Comparison of ENCODE assay signal across 7 mouse cellular contexts in genomic region chr4:47473968-47474729, GRCm38 (mm10). TPM values are rescaled to one million over a fixed set of nuclear protein-coding genes. Genes with fewer than 3 reads are reported as not detected.
DNase-seq lines count a peak whose midpoint lies in the region; ATAC-seq lines count a peak whose summit lies in the region.

Alg2 (minus strand) TSS chr4:47474333.
Sec61b (plus strand) TSS chr4:47474658.

- H3K4me2 ChIP-seq in embryonic facial prominence, embryonic 11.5 days (ENCODE audit: low read depth, low read length) = peak within 1 kb of the TSS; percentile 53
- peak within 1 kb of the TSS; percentile 68 for H3K4me2 ChIP-seq in midbrain, embryonic 13.5 days (replicated peaks)

- peak within 1 kb of the TSS; percentile 86 for H3K27ac ChIP-seq in embryonic facial prominence, embryonic 11.5 days (replicated peaks; ENCODE audit: low read depth, low read length)
- peak within 1 kb of the TSS; percentile 94 for H3K27ac ChIP-seq in limb, embryonic 10.5 days
- H3K27ac ChIP-seq in midbrain, embryonic 13.5 days = peak within 1 kb of the TSS; percentile 98

- no peaks in the 10 kb centered on the region for H3K9me3 ChIP-seq in embryonic facial prominence, embryonic 11.5 days (replicated peaks; ENCODE audit: control insufficient read depth, low read length)
- no peaks in the 10 kb centered on the region for H3K9me3 ChIP-seq in limb, embryonic 10.5 days (replicated peaks)
- no peaks in the 10 kb centered on the region; the same call in 1 of the 2 replicates for H3K9me3 ChIP-seq in midbrain, embryonic 13.5 days

- under 1% methylated on average over 58 of the region's 58 CpGs for WGBS in embryonic facial prominence, embryonic 11.5 days
- under 1% methylated on average over 58 of the region's 58 CpGs for WGBS in limb, embryonic 10.5 days
- WGBS in midbrain, embryonic 13.5 days = under 1% methylated on average over 57 of the region's 58 CpGs

- DNase-seq in adrenal gland, postnatal 14 days = peak; percentile 98
- peak; percentile 98 for DNase-seq in embryonic facial prominence, embryonic 11.5 days (ENCODE audit: low spot score)
- peak; percentile 99 for DNase-seq in kidney, adult 11 months
- peak; percentile 93 for DNase-seq in limb, embryonic 10.5 days (ENCODE audit: low spot score)
- peak; percentile 92 for DNase-seq in spleen, adult 12 weeks (ENCODE audit: low spot score)

- peaks cover 13% of the 10 kb centered on the region for H3K36me3 ChIP-seq in embryonic facial prominence, embryonic 11.5 days (replicated peaks; ENCODE audit: control insufficient read depth, insufficient read depth, low read depth, low read length)
- peaks cover 67% of the 10 kb centered on the region for H3K36me3 ChIP-seq in limb, embryonic 10.5 days
- H3K36me3 ChIP-seq in midbrain, embryonic 13.5 days = peaks cover 58% of the 10 kb centered on the region

- ATAC-seq in embryonic facial prominence, embryonic 11.5 days (replicated peaks; ENCODE audit: insufficient number of reproducible peaks, low FRiP score, low TSS enrichment, low read depth) = peak; percentile 96
- peak; percentile 91 for ATAC-seq in granulocyte monocyte progenitor cell, adult 5-6 weeks (replicated peaks; ENCODE audit: poor library complexity, severe bottlenecking)
- ATAC-seq in midbrain, embryonic 13.5 days = peak; percentile 98

- no peaks in the 10 kb centered on the region; the same call in 1 of the 2 replicates for H3K4me1 ChIP-seq in embryonic facial prominence, embryonic 11.5 days (ENCODE audit: control insufficient read depth, insufficient read depth, low read length)
- peaks cover 16% of the 10 kb centered on the region for H3K4me1 ChIP-seq in limb, embryonic 10.5 days
- H3K4me1 ChIP-seq in midbrain, embryonic 13.5 days (replicated peaks) = peaks cover 33% of the 10 kb centered on the region

- H3K4me3 ChIP-seq in embryonic facial prominence, embryonic 11.5 days (ENCODE audit: low read depth, low read length) = peak within 1 kb of the TSS; percentile 72
- peak within 1 kb of the TSS; percentile 89 for H3K4me3 ChIP-seq in limb, embryonic 10.5 days
- peak within 1 kb of the TSS; percentile 79 for H3K4me3 ChIP-seq in midbrain, embryonic 13.5 days (replicated peaks)

- H3K9ac ChIP-seq in embryonic facial prominence, embryonic 11.5 days (replicated peaks; ENCODE audit: low read length) = peak within 1 kb of the TSS; percentile 82
- H3K9ac ChIP-seq in midbrain, embryonic 13.5 days (replicated peaks) = peak within 1 kb of the TSS; percentile 90

- no peaks in the 10 kb centered on the region for H3K27me3 ChIP-seq in embryonic facial prominence, embryonic 11.5 days (ENCODE audit: control insufficient read depth, insufficient read depth, low read length)
- no peaks in the 10 kb centered on the region for H3K27me3 ChIP-seq in limb, embryonic 10.5 days (ENCODE audit: low read depth, poor library complexity, severe bottlenecking)
- no peaks in the 10 kb centered on the region for H3K27me3 ChIP-seq in midbrain, embryonic 13.5 days

RNA-seq across cellular contexts. Expression of gene Alg2, which starts in this region (rescaled TPM):
- total RNA-seq in adrenal gland, postnatal 14 days (2021) = 92.9 and 115 TPM in 2 replicates
- 107 and 111 TPM in 2 replicates for polyA plus RNA-seq in embryonic facial prominence, embryonic 11.5 days (2014; fragmentation: Nextera tagmentation; extraction: Ambion mirVana)
- total RNA-seq in granulocyte monocyte progenitor cell, adult 5-6 weeks (2014; fragmentation: Nextera tagmentation) = 37.3 and 49.6 TPM in 2 replicates
- 18.8 and 21.5 TPM in 2 replicates for total RNA-seq in granulocyte monocyte progenitor cell, adult 5-6 weeks (2017)
- 76.8 and 92.2 TPM in 2 replicates for polyA plus RNA-seq in limb, embryonic 10.5 days (2016; fragmentation: Nextera tagmentation; extraction: Ambion mirVana)
- polyA plus RNA-seq in midbrain, embryonic 13.5 days (2015; fragmentation: Nextera tagmentation; extraction: Ambion mirVana) = 250 and 255 TPM in 2 replicates

RNA-seq across cellular contexts. Expression of gene Sec61b, which starts in this region (rescaled TPM):
- total RNA-seq in adrenal gland, postnatal 14 days (2021) = 194 and 208 TPM in 2 replicates
- polyA plus RNA-seq in embryonic facial prominence, embryonic 11.5 days (2014; fragmentation: Nextera tagmentation; extraction: Ambion mirVana) = 391 and 410 TPM in 2 replicates
- 823 and 839 TPM in 2 replicates for total RNA-seq in granulocyte monocyte progenitor cell, adult 5-6 weeks (2014; fragmentation: Nextera tagmentation)
- 356 and 361 TPM in 2 replicates for total RNA-seq in granulocyte monocyte progenitor cell, adult 5-6 weeks (2017)
- polyA plus RNA-seq in limb, embryonic 10.5 days (2016; fragmentation: Nextera tagmentation; extraction: Ambion mirVana) = 412 and 434 TPM in 2 replicates
- 288 and 302 TPM in 2 replicates for polyA plus RNA-seq in midbrain, embryonic 13.5 days (2015; fragmentation: Nextera tagmentation; extraction: Ambion mirVana)

Comparison
In these comparisons a context has a peak if more than half of its experiments do, and no peak if none do; other contexts are left out.
1. Peak in every context shown above with its lines: DNase-seq, ATAC-seq, H3K4me3 ChIP-seq and H3K27ac ChIP-seq.